Mouse (Mus musculus): ENCODE measurements at regions not wholly inside any gene's neighbourhood (a gene's known extent, or its start where the extent isn't known, plus 50 kb on each side); places are given as distances from the start of the nearest gene placed in this dataset.

- TF ChIP-seq CTCF (IDR thresholded peaks at IDR 0.05; ENCODE audit: low read depth): no peak
- TF ChIP-seq EP300 (IDR thresholded peaks at IDR 0.05; ENCODE audit: low read depth): no peak
Observed at GRCm38 (mm10) chr1:91692709-91693460, 108.4 kb upstream of the Twist2 start.
